Mouse (Mus musculus) midbrain, embryonic 12.5 days (tissue): ENCODE data around the gene Gdpd5. TPM values are rescaled to one million over a fixed set of nuclear protein-coding genes. Genes with fewer than 3 reads are reported as not detected.

ENCODE experiments used
- ATAC-seq: fragments of 200-750 bp; cut with Nextera tagmentation; 2 replicates; pipeline ENCODE4 v1.8.0; 2017; ENCODE audit warnings: low read depth, moderate TSS enrichment, moderate library complexity; ENCODE audit not compliant: low FRiP score
- H3K27ac ChIP-seq: fragments of 300-500 bp; sonication (generic); replicated peaks from 2 replicates; pipeline ENCODE4 v1.5.1; 2016; ENCODE audit warnings: mild to moderate bottlenecking
- H3K27me3 ChIP-seq: fragments of 300-500 bp; sonication (generic); 2 replicates; pipeline ENCODE4 v1.6.1; 2016; ENCODE audit warnings: mild to moderate bottlenecking
- H3K36me3 ChIP-seq: fragments of 300-500 bp; sonication (generic); 2 replicates; pipeline ENCODE4 v1.6.1; 2016
- H3K4me1 ChIP-seq: fragments of 300-500 bp; sonication (generic); 2 replicates; pipeline ENCODE4 v1.6.1; 2016
- H3K4me2 ChIP-seq: fragments of 300-500 bp; sonication (generic); replicated peaks from 2 replicates; pipeline ENCODE4 v1.6.1; 2016; ENCODE audit warnings: mild to moderate bottlenecking, moderate library complexity
- H3K4me3 ChIP-seq: fragments of 300-500 bp; sonication (generic); 2 replicates; pipeline ENCODE4 v1.5.1; 2016; ENCODE audit warnings: mild to moderate bottlenecking
- H3K9ac ChIP-seq: fragments of 300-500 bp; sonication (generic); replicated peaks from 2 replicates; pipeline ENCODE4 v1.6.1; 2016; ENCODE audit warnings: mild to moderate bottlenecking, moderate library complexity
- H3K9me3 ChIP-seq: fragments of 300-500 bp; sonication (generic); 2 replicates; pipeline ENCODE4 v1.6.1; 2016; ENCODE audit warnings: mild to moderate bottlenecking
- WGBS: fragments of 180-500 bp; shearing (Covaris S2); methylation state at CpG from one replicate; pipeline ENCODE4 v1.1.7; 2016; 5-methylcytosine and 5-hydroxymethylcytosine counted together
- polyA plus RNA-seq: library from polyadenylated mRNA; unstranded; fragments of >200 nt; fragmentation: Nextera tagmentation; extraction: Ambion mirVana; gene quantifications from 2 replicates; pipeline ENCODE4 v1.2.1, GENCODE M21; 2016

Gdpd5 gene
- polyA plus RNA-seq, 1 experiment from 2014 or later: 32.7 TPM

- Histone ChIP-seq H3K36me3 (peaks cover 4% of the 10 kb centered on the region; the same call in 1 of the 2 replicates), H3K4me2 (no peak overlapping the region), H3K9me3 (no peaks in the 10 kb centered on the region), H3K27me3 (peaks cover 4% of the 10 kb centered on the region), H3K4me3 (no peak overlapping the region), H3K27ac (0 out of 2 replicates have a peak overlapping the region, but pooled peaks have one; percentile 30), H3K4me1 (peaks cover 39% of the 10 kb centered on the region), H3K9ac (no peak overlapping the region)
- no peak for ATAC-seq
- WGBS: 67% methylated on average over 11 of the region's 11 CpGs
These were observed 49.0 kb downstream of the Gdpd5 start for GRCm38 (mm10) chr7:99430246-99430645.

GRCm38 (mm10) chr7:99432248-99432647 lies 51.0 kb downstream of the Gdpd5 start:
- H3K4me2 ChIP-seq: no peak overlapping the region
- no peaks in the 10 kb centered on the region for H3K9me3 ChIP-seq
- H3K9ac ChIP-seq: no peak overlapping the region
- ATAC-seq: 0 out of 2 replicates have a peak, but pooled peaks have one; percentile 12
- peaks cover 51% of the 10 kb centered on the region for H3K4me1 ChIP-seq
- H3K36me3 ChIP-seq: no peaks in the 10 kb centered on the region
- WGBS: 66% methylated on average over 14 of the region's 14 CpGs
- H3K4me3 ChIP-seq: no peak overlapping the region
- peak overlapping the region; percentile 57; the same call in 1 of the 2 replicates for H3K27ac ChIP-seq
- peaks cover 4% of the 10 kb centered on the region for H3K27me3 ChIP-seq

- Histone ChIP-seq H3K9ac (no peak overlapping the region), H3K4me1 (peaks cover 46% of the 10 kb centered on the region), H3K27ac (no peak overlapping the region), H3K36me3 (no peaks in the 10 kb centered on the region), H3K27me3 (peaks cover 4% of the 10 kb centered on the region), H3K4me2 (no peak overlapping the region), H3K4me3 (no peak overlapping the region), H3K9me3 (no peaks in the 10 kb centered on the region)
- WGBS: 92% methylated on average over 6 of the region's 6 CpGs
- no peak for ATAC-seq
These were observed 51.6 kb downstream of the Gdpd5 start for GRCm38 (mm10) chr7:99432863-99433262.

GRCm38 (mm10) chr7:99434672-99435250 lies 53.5 kb downstream of the Gdpd5 start:
- peak; percentile 32; the same call in 1 of the 2 replicates for ATAC-seq
- H3K4me3 ChIP-seq: no peak overlapping the region
- WGBS: 16% methylated on average over 12 of the region's 12 CpGs
- H3K9ac ChIP-seq: no peak overlapping the region; the same call in 1 of the 2 replicates
- no peaks in the 10 kb centered on the region for H3K9me3 ChIP-seq
- H3K36me3 ChIP-seq: no peaks in the 10 kb centered on the region
- H3K27me3 ChIP-seq: peaks cover 4% of the 10 kb centered on the region
- 0 out of 2 replicates have a peak overlapping the region, but pooled peaks have one; percentile 0 for H3K4me2 ChIP-seq
- H3K4me1 ChIP-seq: peaks cover 39% of the 10 kb centered on the region
- peak overlapping the region; percentile 21 for H3K27ac ChIP-seq

GRCm38 (mm10) chr7:99436530-99436929 lies 55.3 kb downstream of the Gdpd5 start:
- Histone ChIP-seq H3K27me3 (peaks cover 4% of the 10 kb centered on the region), H3K27ac (peak overlapping the region; percentile 20; the same call in 1 of the 2 replicates), H3K9me3 (no peaks in the 10 kb centered on the region), H3K4me2 (no peak overlapping the region), H3K4me3 (no peak overlapping the region), H3K36me3 (no peaks in the 10 kb centered on the region), H3K4me1 (peaks cover 42% of the 10 kb centered on the region), H3K9ac (no peak overlapping the region)
- ATAC-seq: no peak
- WGBS: 4% methylated on average over 4 of the region's 4 CpGs

GRCm38 (mm10) chr7:99438881-99439280 lies 57.7 kb downstream of the Gdpd5 start:
- no peak for ATAC-seq
- Histone ChIP-seq H3K36me3 (no peaks in the 10 kb centered on the region), H3K4me1 (peaks cover 40% of the 10 kb centered on the region), H3K9me3 (no peaks in the 10 kb centered on the region), H3K4me3 (no peak overlapping the region), H3K27me3 (peaks cover 4% of the 10 kb centered on the region), H3K4me2 (no peak overlapping the region), H3K27ac (no peak overlapping the region), H3K9ac (no peak overlapping the region)
- WGBS: 67% methylated on average over 10 of the region's 10 CpGs

- H3K36me3 ChIP-seq: 0 out of 2 replicates have a peak, but pooled peaks cover 6% of the 10 kb centered on the region
- H3K4me3 ChIP-seq: no peak overlapping the region
- H3K4me2 ChIP-seq: no peak overlapping the region
- H3K9me3 ChIP-seq: no peaks in the 10 kb centered on the region
- H3K4me1 ChIP-seq: peaks cover 23% of the 10 kb centered on the region
- H3K27ac ChIP-seq: 0 out of 2 replicates have a peak overlapping the region, but pooled peaks have one; percentile 4
- no peaks in the 10 kb centered on the region for H3K27me3 ChIP-seq
- ATAC-seq: no peak
- H3K9ac ChIP-seq: no peak overlapping the region
- 31% methylated on average over 6 of the region's 6 CpGs for WGBS
These were observed 60.4 kb downstream of the Gdpd5 start for GRCm38 (mm10) chr7:99441534-99442072.

GRCm38 (mm10) chr7:99443164-99443563 lies 62.0 kb downstream of the Gdpd5 start:
- H3K9ac ChIP-seq: no peak overlapping the region

GRCm38 (mm10) chr7:99444012-99444411 lies 62.8 kb downstream of the Gdpd5 start:
- WGBS: 67% methylated on average over 6 of the region's 6 CpGs
- Histone ChIP-seq H3K4me1 (peaks cover 27% of the 10 kb centered on the region), H3K36me3 (0 out of 2 replicates have a peak, but pooled peaks cover 6% of the 10 kb centered on the region), H3K27ac (no peak overlapping the region), H3K9me3 (no peaks in the 10 kb centered on the region), H3K4me2 (no peak overlapping the region), H3K4me3 (no peak overlapping the region), H3K27me3 (no peaks in the 10 kb centered on the region), H3K9ac (no peak overlapping the region)
- ATAC-seq: no peak

More at GRCm38 (mm10) chr7:99443164-99443563, 62.0 kb downstream of the Gdpd5 start:
- 0 out of 2 replicates have a peak, but pooled peaks cover 6% of the 10 kb centered on the region for H3K36me3 ChIP-seq
- no peak overlapping the region for H3K4me2 ChIP-seq
- H3K9me3 ChIP-seq: no peaks in the 10 kb centered on the region
- peaks cover 23% of the 10 kb centered on the region for H3K4me1 ChIP-seq
- H3K27ac ChIP-seq: no peak overlapping the region
- WGBS: 67% methylated on average over 5 of the region's 5 CpGs
- no peak overlapping the region for H3K4me3 ChIP-seq
- no peaks in the 10 kb centered on the region for H3K27me3 ChIP-seq
- no peak for ATAC-seq

- Histone ChIP-seq H3K9me3 (no peaks in the 10 kb centered on the region), H3K4me2 (no peak overlapping the region), H3K27me3 (no peaks in the 10 kb centered on the region), H3K27ac (0 out of 2 replicates have a peak overlapping the region, but pooled peaks have one; percentile 12), H3K9ac (no peak overlapping the region), H3K4me3 (no peak overlapping the region), H3K4me1 (peaks cover 43% of the 10 kb centered on the region), H3K36me3 (0 out of 2 replicates have a peak, but pooled peaks cover 6% of the 10 kb centered on the region)
- WGBS: 54% methylated on average over 2 of the region's 2 CpGs
- ATAC-seq: no peak
These were observed 64.6 kb downstream of the Gdpd5 start for GRCm38 (mm10) chr7:99445833-99446232.

- H3K4me3 ChIP-seq: no peak overlapping the region
- peaks cover 32% of the 10 kb centered on the region for H3K4me1 ChIP-seq
- no peaks in the 10 kb centered on the region for H3K9me3 ChIP-seq
- ATAC-seq: no peak
- H3K27ac ChIP-seq: no peak overlapping the region
- no peak overlapping the region for H3K4me2 ChIP-seq
- 48% methylated on average over 5 of the region's 5 CpGs for WGBS
- H3K36me3 ChIP-seq: 0 out of 2 replicates have a peak, but pooled peaks cover 6% of the 10 kb centered on the region
- no peak overlapping the region for H3K9ac ChIP-seq
- no peaks in the 10 kb centered on the region for H3K27me3 ChIP-seq
These were observed 66.1 kb downstream of the Gdpd5 start for GRCm38 (mm10) chr7:99447323-99447722.

- Histone ChIP-seq H3K4me1 (peaks cover 32% of the 10 kb centered on the region), H3K27me3 (no peaks in the 10 kb centered on the region), H3K36me3 (0 out of 2 replicates have a peak, but pooled peaks cover 6% of the 10 kb centered on the region), H3K9me3 (no peaks in the 10 kb centered on the region), H3K27ac (peak overlapping the region; percentile 30; the same call in 1 of the 2 replicates), H3K4me3 (no peak overlapping the region), H3K4me2 (no peak overlapping the region), H3K9ac (no peak overlapping the region)
- 73% methylated on average over 5 of the region's 5 CpGs for whole genome bisulfite sequencing
- ATAC-seq: no peak
These were observed 67.4 kb downstream of the Gdpd5 start for GRCm38 (mm10) chr7:99448619-99449018.
